Mouse (Mus musculus) neural tube, embryonic 15.5 days (tissue): ENCODE measurements around the gene Casp14. TPM values are rescaled to one million over a fixed set of nuclear protein-coding genes. Genes with fewer than 3 reads are reported as not detected.

Experiments used
- ATAC-seq: fragments of 200-750 bp; cut with Nextera tagmentation; 2 replicates; pipeline ENCODE4 v1.8.0; 2017; ENCODE audit warnings: mild to moderate bottlenecking, moderate TSS enrichment, moderate library complexity; ENCODE audit not compliant: low FRiP score
- H3K27ac ChIP-seq: fragments of 300-500 bp; sonication (generic); replicated peaks from 2 replicates; pipeline ENCODE4 v1.5.1; 2015; ENCODE audit warnings: mild to moderate bottlenecking, inconsistent platforms
- H3K27me3 ChIP-seq: fragments of 300-500 bp; sonication (generic); replicated peaks from 2 replicates; pipeline ENCODE4 v1.6.1; 2015; ENCODE audit warnings: inconsistent platforms
- H3K36me3 ChIP-seq: fragments of 300-500 bp; sonication (generic); 2 replicates; pipeline ENCODE4 v1.6.1; 2015; ENCODE audit warnings: inconsistent platforms
- H3K4me1 ChIP-seq: fragments of 300-500 bp; sonication (generic); 2 replicates; pipeline ENCODE4 v1.6.1; 2015; ENCODE audit warnings: inconsistent platforms
- H3K4me2 ChIP-seq: fragments of 300-500 bp; sonication (generic); 2 replicates; pipeline ENCODE4 v1.6.1; 2015; ENCODE audit warnings: inconsistent platforms, mild to moderate bottlenecking, moderate library complexity
- H3K4me3 ChIP-seq: fragments of 300-500 bp; sonication (generic); replicated peaks from 2 replicates; pipeline ENCODE4 v1.5.1; 2015; ENCODE audit warnings: mild to moderate bottlenecking, inconsistent platforms
- H3K9ac ChIP-seq: fragments of 300-500 bp; sonication (generic); replicated peaks from 2 replicates; pipeline ENCODE4 v1.6.1; 2015; ENCODE audit warnings: mild to moderate bottlenecking, inconsistent platforms
- H3K9me3 ChIP-seq: fragments of 300-500 bp; sonication (generic); replicated peaks from 2 replicates; pipeline ENCODE4 v1.6.1; 2016; ENCODE audit warnings: inconsistent platforms
- WGBS: fragments of 180-500 bp; shearing (Covaris S2); methylation state at CpG from one replicate; pipeline ENCODE4 v1.1.7; 2015; ENCODE audit warnings: mixed read lengths; 5-methylcytosine and 5-hydroxymethylcytosine counted together
- polyA plus RNA-seq: library from polyadenylated mRNA; unstranded; fragments of >200 nt; fragmentation: Nextera tagmentation; extraction: Ambion mirVana; gene quantifications from 2 replicates; pipeline ENCODE4 v1.2.1, GENCODE M21; 2015

Casp14 gene
- polyA plus RNA-seq, 1 experiment from 2014 or later = not detected

- 96% methylated on average over 1 of the region's 1 CpGs for WGBS
- no peak overlapping the region for H3K27ac ChIP-seq
- ATAC-seq = no peak
Measured at GRCm38 (mm10) chr10:78664546-78664945, 53.5 kb downstream of the Casp14 start.

More at GRCm38 (mm10) chr10:78664546-78664945, 53.5 kb downstream of the Casp14 start:
- Histone ChIP-seq H3K4me1 (no peaks in the 10 kb centered on the region), H3K4me2 (no peak overlapping the region), H3K27me3 (no peaks in the 10 kb centered on the region), H3K9ac (no peak overlapping the region), H3K36me3 (no peaks in the 10 kb centered on the region), H3K9me3 (no peaks in the 10 kb centered on the region), H3K4me3 (no peak overlapping the region)

Other genes starting within 250 kb of the Casp14 start
- not detected in 2 replicates for gene Olfr1358, start 200.9 kb downstream of the Casp14 start, polyA plus RNA-seq
- 64.8 and 66.9 TPM in 2 replicates for gene Ilvbl, start 143.9 kb downstream of the Casp14 start, polyA plus RNA-seq
- gene Syde1, start 126.3 kb downstream of the Casp14 start, polyA plus RNA-seq = 3.3 and 4.9 TPM in 2 replicates
- not detected in 2 replicates for gene Olfr1357, start 100.2 kb downstream of the Casp14 start, polyA plus RNA-seq
- gene Ccdc105, start 34.8 kb upstream of the Casp14 start, polyA plus RNA-seq = 0.36 and 0.49 TPM in 2 replicates
- 27.5 and 31.0 TPM in 2 replicates for gene Slc1a6, start 62.2 kb upstream of the Casp14 start, polyA plus RNA-seq
- not detected in 2 replicates for gene Olfr1356, start 133.9 kb upstream of the Casp14 start, polyA plus RNA-seq
- not detected in 2 replicates for gene Olfr1355, start 157.2 kb upstream of the Casp14 start, polyA plus RNA-seq
- not detected in 2 replicates for gene Olfr1354, start 194.9 kb upstream of the Casp14 start, polyA plus RNA-seq
- gene Olfr8, start 232.3 kb upstream of the Casp14 start, polyA plus RNA-seq = not detected in 2 replicates
- gene Olfr1353, start 245.0 kb upstream of the Casp14 start, polyA plus RNA-seq = not detected in 2 replicates